Mouse (Mus musculus): ENCODE data around the gene Sec22c. TPM values are rescaled to one million over a fixed set of nuclear protein-coding genes. Genes with fewer than 3 reads are reported as not detected.

Gene Sec22c
- total RNA-seq (2021) = 1 to 10 TPM; 2.6 to 4.8 TPM
- long read RNA-seq, experiment 1 = 0 reads
- long read RNA-seq, experiment 2, partial matches to known transcripts = 0 of 2 reads
- long read RNA-seq, experiment 2, other reads (novel, unspliced or antisense) = 2 of 2 reads

- TF ChIP-seq CTCF (IDR thresholded peaks at IDR 0.05) = no peak
- peak within 1 kb of the TSS; percentile 81 for H3K4me3 ChIP-seq
Observed at GRCm38 (mm10) chr9:121704646-121705625, at the start of gene Sec22c. TSS of gene Sec22c (minus strand) at chr9:121705490.

GRCm38 (mm10) chr9:121754624-121755023 is 49.3 kb upstream of the Sec22c start:
- intact Hi-C loops (cut with DNase I) = loop anchor here (5.0 kb wide), 1 partner anchor 32 kb away; no protein-coding TSS in a partner anchor
- Histone ChIP-seq H3K4me3 (no peak overlapping the region), H3K27ac (no peak overlapping the region)
- no peak for TF ChIP-seq CTCF (IDR thresholded peaks at IDR 0.05)
- peak; percentile 16 for DNase-seq

More at GRCm38 (mm10) chr9:121704646-121705625, at the start of gene Sec22c:
- peak within 1 kb of the TSS; percentile 99 for H3K27ac ChIP-seq
- intact Hi-C loops (cut with DNase I) = no loop called here
- peak; percentile 93 for DNase-seq

- intact Hi-C loops (cut with DNase I) = no loop called here
- DNase-seq = no peak
- no peak overlapping the region for H3K4me3 ChIP-seq
- no peak overlapping the region for H3K27ac ChIP-seq
- TF ChIP-seq CTCF (IDR thresholded peaks at IDR 0.05) = no peak
Observed at GRCm38 (mm10) chr9:121752774-121753173, 47.5 kb upstream of the Sec22c start.

- no peak for TF ChIP-seq CTCF (IDR thresholded peaks at IDR 0.05)
- intact Hi-C loops (cut with DNase I) = no loop called here
- H3K4me3 ChIP-seq = no peak overlapping the region
- DNase-seq = no peak
- H3K27ac ChIP-seq = no peak overlapping the region
Observed at GRCm38 (mm10) chr9:121744051-121744450, 38.8 kb upstream of the Sec22c start.

GRCm38 (mm10) chr9:121741168-121741567 is 35.9 kb upstream of the Sec22c start:
- no peak for DNase-seq
- Histone ChIP-seq H3K4me3 (no peak overlapping the region), H3K27ac (no peak overlapping the region)
- no peak for TF ChIP-seq CTCF (IDR thresholded peaks at IDR 0.05)
- intact Hi-C loops (cut with DNase I) = no loop called here

GRCm38 (mm10) chr9:121740490-121740889 is 35.2 kb upstream of the Sec22c start:
- no peak for DNase-seq
- Histone ChIP-seq H3K4me3 (no peak overlapping the region), H3K27ac (no peak overlapping the region)
- intact Hi-C loops (cut with DNase I) = no loop called here
- TF ChIP-seq CTCF (IDR thresholded peaks at IDR 0.05) = no peak

GRCm38 (mm10) chr9:121719347-121720331 is 14.3 kb upstream of the Sec22c start:
- DNase-seq = peak; percentile 83
- peak overlapping the region; percentile 82 for H3K4me3 ChIP-seq
- TF ChIP-seq CTCF (IDR thresholded peaks at IDR 0.05) = no peak
- H3K27ac ChIP-seq = peak overlapping the region; percentile 99
- intact Hi-C loops (cut with DNase I) = loop anchor here (5.0 kb wide), 1 partner anchor 38 kb away; the partner anchor contains the start of gene Zfp651

GRCm38 (mm10) chr9:121718792-121719318 is 13.6 kb upstream of the Sec22c start, which contains the start of gene Nktr:
TSS of gene Nktr (plus strand) at chr9:121719169.
- peak; percentile 99 for DNase-seq
- Histone ChIP-seq H3K4me3 (peak within 1 kb of the TSS; percentile 82), H3K27ac (peak within 1 kb of the TSS; percentile 99)
- intact Hi-C loops (cut with DNase I) = loop anchor here (1.0 kb wide), 1 partner anchor 9 kb away; the partner anchor contains the start of gene Ss18l2
- TF ChIP-seq CTCF (IDR thresholded peaks at IDR 0.05) = peak; percentile 20; the same call in 1 of the 2 replicates

GRCm38 (mm10) chr9:121718070-121718705 is 12.9 kb upstream of the Sec22c start:
- intact Hi-C loops (cut with DNase I) = loop anchor here (1.0 kb wide), 1 partner anchor 8 kb away; the partner anchor contains the start of gene Ss18l2
- TF ChIP-seq CTCF (IDR thresholded peaks at IDR 0.05) = no peak
- peak overlapping the region; percentile 82 for H3K4me3 ChIP-seq
- DNase-seq = peak; percentile 47
- peak overlapping the region; percentile 99 for H3K27ac ChIP-seq

- no peak for TF ChIP-seq CTCF (IDR thresholded peaks at IDR 0.05)
- no peak for DNase-seq
- H3K4me3 ChIP-seq = no peak overlapping the region
- no peak overlapping the region for H3K27ac ChIP-seq
- intact Hi-C loops (cut with DNase I) = no loop called here
Observed at GRCm38 (mm10) chr9:121717048-121717447, 11.8 kb upstream of the Sec22c start.

GRCm38 (mm10) chr9:121710584-121710975 is 5.3 kb upstream of the Sec22c start:
- peak overlapping the region; percentile 99 for H3K27ac ChIP-seq
- H3K4me3 ChIP-seq = peak overlapping the region; percentile 100
- no peak for TF ChIP-seq CTCF (IDR thresholded peaks at IDR 0.05)
- intact Hi-C loops (cut with DNase I) = loop anchor here (1.0 kb wide), 1 partner anchor 8 kb away; no protein-coding TSS in a partner anchor
- DNase-seq = no peak
